Mouse (Mus musculus) stomach, embryonic 16.5 days (tissue): ENCODE results near the gene Ankrd11. TPM values are rescaled to one million over a fixed set of nuclear protein-coding genes. Genes with fewer than 3 reads are reported as not detected.
A peak's percentile ranks its signal among the peaks of the same experiment; 100 is the strongest.

ENCODE experiments used
- ATAC-seq: fragments of 200-750 bp; cut with Nextera tagmentation; 2 replicates; pipeline ENCODE4 v1.8.0; 2017; ENCODE audit warnings: moderate number of reproducible peaks, moderate TSS enrichment; ENCODE audit not compliant: insufficient read depth, low FRiP score
- H3K27ac ChIP-seq: fragments of 300-500 bp; sonication (generic); 2 replicates; pipeline ENCODE4 v1.5.1; 2014; ENCODE audit warnings: low read length
- H3K27me3 ChIP-seq: fragments of 300-500 bp; sonication (generic); 2 replicates; pipeline ENCODE4 v1.6.1; 2014; ENCODE audit warnings: low read length, control low read depth, mixed read lengths; ENCODE audit not compliant: control insufficient read depth, insufficient read depth
- H3K36me3 ChIP-seq: fragments of 300-500 bp; sonication (generic); 2 replicates; pipeline ENCODE4 v1.6.1; 2014; ENCODE audit warnings: low read length; ENCODE audit not compliant: control insufficient read depth, insufficient read depth
- H3K4me1 ChIP-seq: fragments of 300-500 bp; sonication (generic); 2 replicates; pipeline ENCODE4 v1.6.1; 2014; ENCODE audit warnings: low read length, control low read depth, mixed read lengths; ENCODE audit not compliant: control insufficient read depth, insufficient read depth
- H3K4me2 ChIP-seq: fragments of 300-500 bp; sonication (generic); 2 replicates; pipeline ENCODE4 v1.6.1; 2014; ENCODE audit warnings: low read depth, low read length, mixed read lengths
- H3K4me3 ChIP-seq: fragments of 300-500 bp; sonication (generic); replicated peaks from 2 replicates; pipeline ENCODE4 v1.5.1; 2014; ENCODE audit warnings: mild to moderate bottlenecking, low read length
- H3K9ac ChIP-seq: fragments of 300-500 bp; sonication (generic); 2 replicates; pipeline ENCODE4 v1.6.1; 2014; ENCODE audit warnings: low read length
- H3K9me3 ChIP-seq: fragments of 300-500 bp; sonication (generic); replicated peaks from 2 replicates; pipeline ENCODE4 v1.6.1; 2016; ENCODE audit warnings: low read length, control low read depth; ENCODE audit not compliant: control insufficient read depth
- WGBS: fragments of 180-500 bp; shearing (Covaris S2); extraction: QIAGEN DNeasy Blood & Tissue Kit; methylation state at CpG from one replicate; pipeline ENCODE4 v1.1.7; 2014; 5-methylcytosine and 5-hydroxymethylcytosine counted together
- polyA plus RNA-seq: library from polyadenylated mRNA; unstranded; fragments of >200 nt; fragmentation: Nextera tagmentation; extraction: Ambion mirVana; gene quantifications from 2 replicates; pipeline ENCODE4 v1.2.1, GENCODE M21; 2015

Ankrd11 gene
- polyA plus RNA-seq, 1 experiment from 2014 or later = 24.6 TPM

DNA sequence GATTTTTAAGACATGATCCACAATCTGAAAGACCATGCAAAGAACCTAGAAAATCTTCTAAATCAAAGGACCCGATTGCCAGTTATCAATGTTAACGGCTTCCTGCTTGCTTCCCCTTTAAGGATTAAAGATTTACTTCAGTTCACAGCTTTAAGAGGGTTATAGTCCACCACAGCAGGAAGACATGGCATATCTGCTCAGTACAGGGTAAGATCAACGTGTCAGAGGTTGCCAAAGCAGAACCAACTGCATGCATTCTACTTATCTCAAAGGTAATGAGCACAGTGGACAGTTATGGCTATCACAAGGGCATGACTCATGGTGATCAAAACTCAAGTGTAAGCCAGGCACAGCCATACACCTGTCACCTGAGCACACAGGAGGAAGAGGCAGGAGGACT lies 53.1 kb downstream of the Ankrd11 start:
- no peak overlapping the region for H3K27ac ChIP-seq
- no peaks in the 10 kb centered on the region for H3K27me3 ChIP-seq
- H3K9me3 ChIP-seq = no peaks in the 10 kb centered on the region
- no peak overlapping the region for H3K4me2 ChIP-seq
- H3K9ac ChIP-seq = no peak overlapping the region
- H3K4me3 ChIP-seq = no peak overlapping the region
- no peaks in the 10 kb centered on the region for H3K36me3 ChIP-seq
- ATAC-seq = peak; percentile 84
- WGBS = 66% methylated on average over 3 of the region's 3 CpGs
- H3K4me1 ChIP-seq = peaks cover 25% of the 10 kb centered on the region

DNA sequence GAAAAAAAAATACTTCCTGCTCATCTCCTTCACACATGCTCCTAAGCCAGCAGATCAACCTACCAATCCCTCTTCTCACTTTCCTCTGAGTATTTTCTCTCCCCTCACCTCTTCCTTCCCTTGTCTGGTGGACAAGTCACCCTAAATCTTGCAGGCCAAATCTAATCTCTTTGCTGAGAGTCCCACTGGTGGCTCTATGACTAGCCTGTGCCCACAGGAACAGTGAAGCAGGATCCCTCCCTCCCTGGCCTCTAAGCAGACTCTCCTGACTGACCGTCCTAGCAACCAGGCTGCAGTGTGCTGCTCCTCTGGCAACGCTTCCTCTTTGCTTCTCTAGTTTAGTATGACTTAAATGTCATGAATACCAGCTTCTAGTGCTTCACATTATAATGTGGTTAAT lies 54.8 kb downstream of the Ankrd11 start:
- no peak overlapping the region for H3K9ac ChIP-seq
- H3K27ac ChIP-seq = no peak overlapping the region
- 44% methylated on average over 2 of the region's 2 CpGs for WGBS
- H3K4me1 ChIP-seq = peaks cover 14% of the 10 kb centered on the region
- no peaks in the 10 kb centered on the region for H3K27me3 ChIP-seq
- H3K4me2 ChIP-seq = no peak overlapping the region
- no peak overlapping the region for H3K4me3 ChIP-seq
- no peak for ATAC-seq
- no peaks in the 10 kb centered on the region for H3K36me3 ChIP-seq
- H3K9me3 ChIP-seq = no peaks in the 10 kb centered on the region

DNA sequence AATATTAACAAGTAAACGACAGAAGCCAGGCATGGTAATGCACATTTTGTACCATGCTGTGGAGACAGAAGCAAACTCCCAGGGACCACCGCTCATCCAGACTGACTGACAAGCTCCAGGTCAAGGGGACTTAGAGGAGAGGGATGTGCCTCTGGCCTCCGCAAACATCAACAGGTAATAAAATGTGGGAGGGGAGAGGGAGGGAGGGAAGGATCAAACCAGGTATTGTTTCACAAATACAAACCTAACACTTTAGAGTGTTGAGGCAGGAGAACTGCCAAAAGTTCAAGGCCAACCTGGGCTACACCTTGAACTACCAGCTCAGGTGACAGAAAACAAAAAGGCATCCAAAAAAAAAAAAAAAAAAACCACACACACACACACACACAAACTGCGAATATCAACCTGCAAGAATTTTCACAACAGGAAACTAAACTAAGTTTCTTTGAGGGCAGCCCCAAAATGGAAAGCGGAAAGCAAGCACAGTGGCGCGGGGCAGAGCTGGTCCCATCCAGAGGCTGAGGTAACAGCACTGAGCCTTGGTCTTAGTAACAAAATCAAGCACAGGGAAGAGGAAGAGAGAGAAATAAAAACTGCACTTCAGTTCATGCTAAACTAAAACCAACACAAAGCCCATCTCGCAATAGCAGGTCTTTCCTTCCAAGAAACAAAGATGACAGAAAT lies 55.4 kb downstream of the Ankrd11 start:
- Histone ChIP-seq H3K9me3 (no peaks in the 10 kb centered on the region), H3K4me2 (no peak overlapping the region), H3K36me3 (no peaks in the 10 kb centered on the region), H3K27me3 (no peaks in the 10 kb centered on the region), H3K9ac (no peak overlapping the region), H3K4me1 (peaks cover 15% of the 10 kb centered on the region), H3K27ac (no peak overlapping the region), H3K4me3 (no peak overlapping the region)
- 71% methylated on average over 8 of the region's 8 CpGs for WGBS
- no peak for ATAC-seq

DNA sequence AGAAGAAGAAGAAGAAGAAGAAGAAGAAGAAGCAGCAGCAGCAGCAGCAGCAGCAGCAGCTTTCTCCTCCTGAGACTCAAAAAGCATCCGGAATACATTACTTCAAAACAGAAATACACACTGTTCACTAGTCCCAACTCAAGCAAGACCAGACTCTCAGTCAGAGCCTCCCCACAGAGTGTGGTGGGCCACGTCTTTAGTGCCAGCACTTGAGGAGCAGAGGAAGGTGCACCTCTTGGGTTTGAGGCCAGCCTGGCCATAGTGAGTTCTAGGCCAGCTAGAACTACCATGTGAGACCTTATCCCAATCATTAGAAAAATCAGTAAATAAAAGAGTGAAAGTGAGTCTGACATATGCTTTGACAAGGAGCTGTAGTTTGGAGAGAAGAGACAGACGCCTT lies 57.9 kb downstream of the Ankrd11 start:
- H3K9me3 ChIP-seq = no peaks in the 10 kb centered on the region
- no peak for ATAC-seq
- no peaks in the 10 kb centered on the region for H3K36me3 ChIP-seq
- WGBS = 78% methylated on average over 3 of the region's 3 CpGs
- no peak overlapping the region for H3K4me2 ChIP-seq
- no peaks in the 10 kb centered on the region for H3K27me3 ChIP-seq
- no peak overlapping the region for H3K4me3 ChIP-seq
- H3K27ac ChIP-seq = no peak overlapping the region
- H3K4me1 ChIP-seq = peaks cover 21% of the 10 kb centered on the region
- H3K9ac ChIP-seq = no peak overlapping the region

DNA sequence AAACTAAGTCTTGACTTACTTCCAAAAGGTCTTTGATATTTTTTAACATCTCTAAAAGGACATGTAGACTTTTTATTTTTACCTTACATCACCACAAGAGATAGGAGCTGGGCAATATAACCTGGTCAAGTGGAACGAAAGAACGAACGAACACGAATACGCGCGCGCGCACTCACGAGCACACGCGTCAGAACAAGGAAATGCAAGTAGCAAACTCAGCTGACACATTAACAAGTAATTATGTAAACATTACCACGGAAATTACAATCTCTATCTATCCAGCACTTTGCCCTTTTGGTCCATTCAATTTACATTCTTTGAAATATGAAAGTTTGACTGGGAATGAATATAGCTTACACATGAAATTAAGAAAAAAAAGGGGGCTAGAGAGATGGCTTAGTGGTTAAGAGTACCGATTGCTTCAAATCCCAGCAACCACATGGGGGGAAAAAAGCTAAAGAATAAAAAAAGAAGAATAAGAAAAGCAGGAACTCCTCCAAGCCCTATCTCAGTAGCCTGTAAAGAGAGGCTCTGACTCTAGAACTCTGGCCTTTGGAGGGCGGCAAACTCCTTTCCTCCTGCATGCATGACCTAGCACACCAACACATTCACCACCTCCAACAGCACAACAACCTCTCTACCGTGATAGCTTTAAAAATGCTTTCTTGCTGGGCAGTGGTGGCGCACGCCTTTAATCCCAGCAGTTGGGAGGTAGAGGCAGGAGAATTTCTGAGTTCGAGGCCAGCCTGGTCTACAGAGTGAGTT lies 58.7 kb downstream of the Ankrd11 start:
- Histone ChIP-seq H3K4me3 (no peak overlapping the region), H3K27ac (0 out of 2 replicates have a peak overlapping the region, but pooled peaks have one; percentile 46), H3K9me3 (no peaks in the 10 kb centered on the region), H3K27me3 (no peaks in the 10 kb centered on the region), H3K36me3 (no peaks in the 10 kb centered on the region), H3K4me2 (no peak overlapping the region), H3K9ac (no peak overlapping the region), H3K4me1 (peaks cover 21% of the 10 kb centered on the region)
- WGBS = 77% methylated on average over 19 of the region's 19 CpGs
- no peak for ATAC-seq

DNA sequence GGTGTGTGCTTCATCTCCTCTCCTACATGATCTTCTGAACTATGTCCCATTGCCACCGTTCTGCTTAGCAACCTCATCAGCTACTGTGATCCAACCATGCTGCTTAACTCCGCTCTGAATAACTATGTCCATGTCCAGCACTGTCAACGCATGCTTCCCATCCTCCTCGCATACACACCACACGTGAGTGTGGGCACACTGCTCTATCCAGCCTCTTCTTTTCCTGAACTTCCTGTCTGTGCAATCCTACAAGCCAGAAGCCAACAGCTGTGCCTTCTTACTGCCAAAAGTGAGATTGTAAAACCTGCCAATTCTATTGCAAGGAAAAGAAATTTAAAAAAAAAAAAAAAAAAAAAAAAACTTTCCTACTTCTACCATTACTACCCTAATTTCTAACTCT lies 60.4 kb downstream of the Ankrd11 start:
- 74% methylated on average over 5 of the region's 5 CpGs for WGBS
- Histone ChIP-seq H3K27ac (no peak overlapping the region), H3K36me3 (no peaks in the 10 kb centered on the region), H3K4me3 (no peak overlapping the region), H3K9ac (no peak overlapping the region), H3K4me1 (peaks cover 14% of the 10 kb centered on the region), H3K4me2 (no peak overlapping the region), H3K9me3 (no peaks in the 10 kb centered on the region), H3K27me3 (no peaks in the 10 kb centered on the region)
- ATAC-seq = no peak

DNA sequence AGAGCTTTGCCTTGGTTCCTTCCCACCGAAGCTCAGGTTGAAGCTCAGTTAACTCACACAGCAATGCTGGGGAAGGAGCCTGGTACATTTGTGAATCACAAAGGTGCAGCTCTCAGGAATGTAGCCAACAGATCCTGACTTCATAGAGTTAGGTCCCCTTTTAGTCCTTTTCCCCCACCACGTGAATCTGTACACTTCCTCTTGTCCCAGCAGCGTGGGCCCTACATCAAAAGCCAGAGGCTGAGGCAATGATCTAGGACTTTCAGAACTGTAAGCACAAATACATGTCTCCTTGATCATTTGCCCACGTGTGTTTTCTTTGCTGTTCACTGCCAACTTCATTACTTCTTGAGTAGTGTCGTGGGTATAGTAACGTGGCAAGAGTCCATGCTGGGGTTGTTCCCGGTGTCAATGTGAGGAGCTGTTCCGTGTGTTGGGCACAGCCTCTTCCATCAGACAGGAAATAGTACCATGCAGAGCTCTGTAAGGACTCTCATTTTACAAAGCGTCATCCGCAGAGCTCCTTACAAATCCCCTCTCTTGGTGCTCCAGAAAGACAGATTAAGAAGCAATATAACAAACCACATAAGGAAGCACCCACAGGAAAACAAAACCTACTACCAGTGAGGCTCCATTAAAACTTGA lies 62.1 kb downstream of the Ankrd11 start:
- Histone ChIP-seq H3K4me2 (no peak overlapping the region), H3K36me3 (no peaks in the 10 kb centered on the region), H3K27me3 (no peaks in the 10 kb centered on the region), H3K27ac (0 out of 2 replicates have a peak overlapping the region, but pooled peaks have one; percentile 9), H3K4me3 (no peak overlapping the region), H3K9me3 (no peaks in the 10 kb centered on the region), H3K4me1 (peaks cover 10% of the 10 kb centered on the region), H3K9ac (no peak overlapping the region)
- no peak for ATAC-seq
- WGBS = 73% methylated on average over 10 of the region's 10 CpGs

DNA sequence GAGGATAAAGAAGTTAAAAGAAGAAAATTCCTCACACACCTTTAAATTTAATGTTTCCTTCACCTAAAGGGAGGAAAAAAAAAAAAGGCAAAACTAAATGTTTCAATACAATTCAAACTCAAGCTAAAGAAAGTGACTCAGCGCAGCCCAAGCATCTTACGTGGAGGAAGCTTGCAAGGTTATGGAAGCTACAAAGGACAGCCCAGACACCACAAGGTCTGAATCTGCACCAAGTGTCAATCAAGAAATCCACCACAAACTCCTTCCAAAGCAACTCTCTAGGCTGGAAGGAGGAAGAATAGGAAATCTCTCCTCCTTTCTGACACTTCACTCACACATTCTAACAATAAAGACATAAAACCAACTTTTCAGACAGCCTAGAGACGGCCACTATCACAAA lies 62.7 kb downstream of the Ankrd11 start:
- H3K27me3 ChIP-seq = no peaks in the 10 kb centered on the region
- 77% methylated on average over 3 of the region's 3 CpGs for WGBS
- H3K27ac ChIP-seq = 0 out of 2 replicates have a peak overlapping the region, but pooled peaks have one; percentile 9
- peaks cover 10% of the 10 kb centered on the region for H3K4me1 ChIP-seq
- no peak overlapping the region for H3K9ac ChIP-seq
- no peak for ATAC-seq
- H3K4me3 ChIP-seq = no peak overlapping the region
- H3K36me3 ChIP-seq = no peaks in the 10 kb centered on the region
- H3K4me2 ChIP-seq = no peak overlapping the region
- no peaks in the 10 kb centered on the region for H3K9me3 ChIP-seq

DNA sequence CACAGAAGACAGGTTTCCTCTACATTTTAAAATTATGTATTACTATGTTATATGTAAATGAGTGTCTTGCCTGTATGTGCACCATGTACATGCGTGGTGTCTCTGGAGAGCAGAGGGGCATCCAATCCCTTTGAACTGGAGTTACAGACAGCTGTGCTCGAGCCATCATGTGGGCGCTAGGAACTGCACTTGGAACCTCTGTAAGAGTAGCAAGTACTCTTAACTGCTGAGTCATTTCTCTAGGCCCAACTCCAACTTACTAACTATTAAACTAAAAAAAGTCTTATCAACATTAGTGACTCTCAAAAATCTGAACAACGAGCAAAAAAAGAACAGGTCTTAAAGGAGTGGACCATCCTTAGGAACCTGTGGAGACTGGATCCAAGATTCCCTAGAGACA lies 66.0 kb downstream of the Ankrd11 start:
- no peak overlapping the region for H3K27ac ChIP-seq

More for the DNA sequence above, 66.0 kb downstream of the Ankrd11 start:
- Histone ChIP-seq H3K36me3 (no peaks in the 10 kb centered on the region), H3K4me3 (no peak overlapping the region), H3K9me3 (no peaks in the 10 kb centered on the region), H3K4me1 (peaks cover 5% of the 10 kb centered on the region), H3K9ac (no peak overlapping the region), H3K27me3 (no peaks in the 10 kb centered on the region), H3K4me2 (no peak overlapping the region)
- 90% methylated on average over 4 of the region's 4 CpGs for WGBS
- ATAC-seq = no peak
